Mouse (Mus musculus) layer of hippocampus, adult 9-10 months (tissue): ENCODE measurements at regions not wholly inside any gene's neighbourhood (a gene's known extent, or its start where the extent isn't known, plus 50 kb on each side); places are given as distances from the start of the nearest gene placed in this dataset.

Experiments used
- DNase-seq: peaks from one replicate; pipeline ENCODE4 v3.0.0; 2022; ENCODE audit warnings: low spot score

DNA sequence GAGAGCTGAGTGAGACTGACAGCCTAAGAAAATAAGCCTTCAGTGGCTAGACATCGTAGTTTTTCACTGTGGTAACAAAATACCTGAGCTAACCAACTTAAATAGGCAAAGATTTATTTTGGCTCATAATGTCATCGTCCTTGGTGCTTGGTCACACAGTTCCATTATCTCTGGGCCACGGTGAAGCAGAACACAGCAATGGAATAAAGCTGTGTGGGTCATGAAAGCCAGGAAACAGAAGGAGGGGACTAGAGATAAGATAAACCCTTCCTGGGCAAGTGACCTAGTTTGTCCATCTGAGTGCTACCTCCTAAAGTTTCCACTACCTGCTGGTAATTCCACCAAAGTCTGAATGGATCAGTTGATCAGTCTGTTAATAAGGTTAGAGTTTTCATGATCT is 134.8 kb upstream of the Gm5129 start:
- no peak for DNase-seq

DNA sequence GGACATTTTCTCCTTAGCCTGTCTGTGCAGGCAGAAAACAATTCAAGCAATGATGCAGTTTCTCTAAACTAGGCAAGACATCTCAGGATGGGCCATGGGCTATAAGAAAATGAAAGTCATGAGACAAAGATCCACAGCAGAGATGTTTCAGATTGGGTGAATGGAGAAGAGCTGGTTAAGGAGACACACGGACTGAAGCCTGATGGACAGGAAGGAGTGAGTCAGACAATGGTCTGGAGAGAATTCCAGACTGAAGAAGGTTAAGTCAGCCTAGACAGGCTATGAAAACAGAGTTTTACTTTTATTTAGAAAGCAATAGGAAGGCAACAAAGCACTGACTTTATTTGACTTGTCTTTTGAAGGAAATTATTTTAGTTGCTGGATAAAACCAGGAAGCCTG is 137.5 kb upstream of the Il6 start:
- no peak for DNase-seq

- no peak for DNase-seq
These were observed 125.6 kb upstream of the Il6 start for GRCm38 (mm10) chr5:29887267-29887841.

DNA sequence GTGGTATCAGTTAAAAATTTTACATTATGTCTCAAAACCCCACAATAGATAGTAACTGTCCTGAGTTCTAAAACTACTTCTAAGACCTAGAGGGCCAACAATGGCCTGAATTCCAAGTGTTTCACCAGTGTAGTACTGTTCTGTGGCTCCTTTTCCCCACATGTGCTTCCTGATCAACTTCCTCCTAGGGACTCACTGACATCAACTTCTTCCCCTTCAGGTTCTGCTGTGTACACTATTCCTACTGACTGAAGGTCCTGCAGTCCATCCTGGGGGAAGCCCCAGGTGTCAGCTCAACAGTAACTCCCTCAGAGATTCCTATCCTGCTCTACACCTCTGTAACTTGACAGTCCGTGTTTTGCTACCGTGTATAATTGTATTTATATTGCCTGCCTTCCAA is 120.6 kb upstream of the Il6 start:
- DNase-seq = no peak

DNA sequence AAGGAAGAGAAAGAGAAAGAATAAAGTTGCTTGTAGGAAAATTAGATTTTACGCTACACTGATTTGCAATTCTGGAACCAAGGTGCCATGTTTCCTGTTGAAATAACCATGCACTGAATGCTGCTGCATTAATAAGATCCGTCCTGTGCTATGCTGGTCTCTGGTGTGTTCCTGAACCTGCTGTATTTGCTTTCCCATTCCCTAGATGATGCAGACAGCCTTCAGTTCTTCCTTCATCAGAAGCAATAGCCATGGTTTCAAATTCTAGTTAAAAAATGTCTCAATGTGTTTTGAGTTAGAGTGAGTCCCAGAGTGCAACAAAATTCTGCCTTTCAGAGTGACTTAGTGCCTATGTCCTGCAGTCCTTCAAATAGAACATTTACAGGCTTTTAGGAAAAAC is 120.1 kb upstream of the Il6 start:
- no peak for DNase-seq

GRCm38 (mm10) chr5:29893829-29894228 is 119.1 kb upstream of the Il6 start:
- DNase-seq = no peak

- DNase-seq = no peak
These were observed 118.0 kb upstream of the Il6 start for GRCm38 (mm10) chr5:29894606-29895595.

GRCm38 (mm10) chr5:29897617-29898016 is 115.3 kb upstream of the Il6 start:
- no peak for DNase-seq

DNA sequence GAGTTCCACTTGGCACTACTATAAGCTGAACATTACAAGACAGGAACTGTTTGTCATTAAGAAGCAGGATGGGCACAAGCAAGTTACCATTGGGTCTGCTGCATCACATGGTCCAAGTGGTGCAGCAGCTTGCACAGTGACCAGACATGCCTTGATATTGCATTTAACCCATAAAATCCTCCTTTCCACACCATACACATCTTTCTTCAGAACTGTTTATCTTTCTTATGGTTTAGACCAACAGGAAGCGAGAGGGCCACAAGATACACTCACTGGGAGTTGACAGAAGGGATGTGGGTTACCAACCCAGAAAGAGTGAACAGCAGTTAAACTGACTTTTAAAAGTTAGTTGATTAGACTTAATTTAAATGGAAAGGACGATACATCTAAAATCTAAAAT is 111.2 kb upstream of the Il6 start:
- no peak for DNase-seq

GRCm38 (mm10) chr5:29920295-29920694 is 92.6 kb upstream of the Il6 start:
- no peak for DNase-seq

GRCm38 (mm10) chr5:29925527-29925926 is 87.4 kb upstream of the Il6 start:
- DNase-seq = no peak

- no peak for DNase-seq
These were observed 85.3 kb upstream of the Il6 start for GRCm38 (mm10) chr5:29927594-29927993.

DNA sequence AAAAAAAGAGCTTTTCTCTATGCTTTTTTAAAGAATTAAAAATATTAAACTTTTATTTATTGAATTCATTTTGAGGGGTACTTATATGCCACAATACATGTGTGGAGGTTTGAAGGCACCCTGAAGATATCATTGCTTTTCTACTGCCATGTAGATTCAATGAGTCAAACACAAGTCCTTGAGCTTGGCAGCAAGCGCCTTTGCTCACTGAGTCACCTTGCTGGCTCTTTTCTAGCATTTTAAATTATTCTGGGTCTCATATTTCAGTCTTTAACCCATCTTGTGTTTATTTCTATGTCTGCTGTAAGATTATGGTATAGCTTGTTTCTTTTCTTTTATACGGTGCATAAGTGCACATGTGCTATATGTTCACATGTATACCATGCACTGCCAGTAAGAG is 83.5 kb upstream of the Il6 start:
- DNase-seq = no peak

DNA sequence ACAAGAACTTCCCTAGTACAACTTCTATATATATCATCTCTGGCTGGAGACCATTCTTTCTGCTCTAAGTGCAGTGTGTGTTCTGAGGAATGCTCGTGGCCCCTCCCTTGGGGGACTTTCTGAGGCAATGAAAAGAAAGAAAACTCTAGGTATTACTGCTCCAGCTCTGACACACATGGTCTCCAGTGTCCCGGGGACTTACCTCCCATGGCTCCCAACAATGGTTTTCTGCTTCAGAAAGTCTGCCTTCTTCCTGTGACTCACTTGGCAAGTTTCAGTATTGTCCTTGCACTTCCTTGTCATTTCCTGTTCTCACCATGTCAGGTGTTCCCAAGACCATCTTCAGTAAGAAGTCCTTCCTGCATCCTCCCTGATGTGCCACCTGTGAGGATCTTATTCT is 65.7 kb upstream of the Il6 start:
- no peak for DNase-seq

DNA sequence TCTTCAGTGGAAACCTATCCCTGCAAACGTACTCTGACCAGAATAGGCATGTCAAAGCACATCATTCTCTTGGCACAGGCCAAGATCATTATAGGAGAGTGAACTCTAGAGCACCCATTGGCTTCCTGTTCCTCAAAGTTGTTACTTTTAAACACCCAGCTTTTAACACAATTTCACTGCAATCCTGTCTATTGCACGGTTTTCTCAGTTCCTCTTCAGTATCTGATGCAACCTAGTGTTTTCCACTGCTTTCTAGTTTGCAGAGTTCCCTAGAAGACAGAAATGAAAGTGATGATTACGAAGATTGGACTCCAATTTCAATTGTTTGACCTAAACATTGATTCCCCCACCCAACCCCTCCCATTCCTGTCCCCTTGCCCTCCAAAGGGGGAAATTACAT is 64.8 kb upstream of the Il6 start:
- DNase-seq = peak; percentile 9

- DNase-seq = no peak
These were observed 62.3 kb upstream of the Il6 start for GRCm38 (mm10) chr5:29950456-29951170.

DNA sequence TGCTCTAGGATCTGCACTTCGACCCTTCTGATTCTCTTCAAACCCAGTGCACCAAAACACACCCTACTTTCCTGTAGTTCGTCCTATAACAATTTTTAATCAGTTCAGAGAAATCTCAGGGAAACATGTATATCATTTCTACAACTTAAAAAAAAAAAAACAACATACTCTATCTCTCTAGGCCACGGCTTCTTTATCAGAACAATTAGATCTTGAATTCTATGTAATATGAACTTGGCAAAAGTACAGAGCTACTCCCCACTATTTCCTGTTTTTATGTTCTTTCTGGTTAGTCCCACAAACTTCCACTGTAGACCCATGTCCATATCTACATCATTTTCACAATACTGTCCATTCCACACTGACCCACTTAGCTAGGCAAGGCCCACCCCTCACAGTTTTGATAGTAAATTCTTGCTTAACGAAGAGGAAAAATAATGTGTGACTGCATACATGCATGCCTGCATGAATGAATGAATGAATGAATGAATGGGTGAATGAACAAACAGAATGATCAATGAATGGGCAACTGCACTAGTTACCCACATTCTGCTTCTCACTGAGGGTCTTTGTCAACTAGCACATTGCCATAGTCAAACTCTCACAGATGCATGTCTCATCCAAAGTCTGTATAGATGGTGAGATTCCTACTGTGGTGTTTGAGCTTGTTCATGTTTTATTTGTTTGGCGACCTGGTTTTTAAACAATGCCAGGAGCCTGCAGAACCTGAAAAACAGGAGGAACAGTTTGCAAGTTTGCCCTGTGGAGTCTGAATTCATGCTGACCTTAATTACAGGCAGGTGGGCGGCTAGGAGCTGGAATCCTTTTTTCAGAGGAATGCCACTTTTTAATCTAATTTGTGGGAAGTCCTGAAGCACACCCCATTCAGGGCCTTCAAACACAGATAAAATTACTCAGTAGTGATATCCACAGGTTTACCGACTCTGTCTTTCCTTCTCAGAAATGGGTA is 61.2 kb upstream of the Il6 start:
- no peak for DNase-seq
